Mouse (Mus musculus) cerebellum, postnatal 14 days (tissue): ENCODE measurements at regions not wholly inside any gene's neighbourhood (a gene's known extent, or its start where the extent isn't known, plus 50 kb on each side); places are given as distances from the start of the nearest gene placed in this dataset.

Experiments used
- DNase-seq, 2 experiments: peaks; one replicate each; pipeline ENCODE4 v3.0.0; 2021; ENCODE audit warnings: mixed read lengths in 2 of 2

DNA sequence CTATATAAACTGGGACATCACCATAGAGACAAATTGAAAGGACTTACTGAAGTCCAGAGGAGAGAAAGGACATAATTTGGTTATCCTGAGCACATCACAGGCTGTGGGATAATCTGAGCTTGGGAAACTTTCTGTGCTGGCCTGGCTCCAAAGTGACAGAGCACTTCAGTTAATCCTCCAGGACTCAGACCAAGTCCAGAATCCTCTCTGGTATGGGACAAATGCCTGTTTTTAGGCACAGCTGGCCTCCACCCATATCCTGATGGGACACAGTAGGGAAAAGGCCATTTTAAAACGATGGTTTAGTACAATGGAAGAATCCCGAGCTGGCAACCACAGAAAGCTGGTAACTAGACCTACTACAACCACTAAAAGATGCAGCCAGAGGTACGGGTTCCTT is 151.3 kb downstream of the Snx19 start:
- no peak for DNase-seq

GRCm38 (mm10) chr9:30577243-30577642 is 150.3 kb downstream of the Snx19 start:
- no peak for DNase-seq

DNA sequence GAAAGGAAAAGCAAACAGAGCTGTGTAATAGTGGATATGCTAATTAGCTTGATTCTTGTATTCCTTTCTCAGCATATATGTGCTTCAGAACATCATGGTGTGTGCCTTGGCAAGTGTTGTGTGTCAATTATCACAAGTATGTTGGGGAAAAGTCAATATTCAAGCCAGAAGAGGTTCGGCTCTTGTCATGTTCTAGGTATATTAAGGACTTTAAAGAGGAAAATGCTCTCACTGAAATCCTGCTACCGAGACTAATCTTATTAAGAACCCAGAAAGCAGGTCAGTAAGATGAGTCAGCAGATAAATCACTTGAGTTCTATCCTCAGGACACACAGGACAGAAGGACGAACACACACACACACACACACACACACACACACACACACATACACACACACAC is 148.6 kb downstream of the Snx19 start:
- DNase-seq = no peak

DNA sequence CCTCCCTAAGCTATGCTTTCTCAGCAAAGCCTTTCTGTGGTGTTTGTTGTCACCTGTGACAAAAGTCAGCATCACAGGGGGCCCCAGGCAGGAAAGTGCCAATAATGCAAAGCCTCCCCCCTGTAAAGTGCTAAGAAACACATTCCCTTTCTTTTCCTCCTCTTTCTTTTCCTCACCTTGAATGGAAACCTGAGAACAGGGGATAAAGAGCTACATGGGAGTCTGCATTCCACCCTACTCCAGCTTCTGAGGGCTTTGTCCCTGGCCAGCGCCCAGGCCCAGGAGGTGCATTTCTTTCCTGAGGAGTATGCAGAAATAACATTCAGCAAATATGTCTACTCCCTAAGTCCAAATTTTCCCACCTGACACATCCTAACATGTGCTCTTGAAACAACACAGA is 146.4 kb downstream of the Snx19 start:
- no peak for DNase-seq

DNA sequence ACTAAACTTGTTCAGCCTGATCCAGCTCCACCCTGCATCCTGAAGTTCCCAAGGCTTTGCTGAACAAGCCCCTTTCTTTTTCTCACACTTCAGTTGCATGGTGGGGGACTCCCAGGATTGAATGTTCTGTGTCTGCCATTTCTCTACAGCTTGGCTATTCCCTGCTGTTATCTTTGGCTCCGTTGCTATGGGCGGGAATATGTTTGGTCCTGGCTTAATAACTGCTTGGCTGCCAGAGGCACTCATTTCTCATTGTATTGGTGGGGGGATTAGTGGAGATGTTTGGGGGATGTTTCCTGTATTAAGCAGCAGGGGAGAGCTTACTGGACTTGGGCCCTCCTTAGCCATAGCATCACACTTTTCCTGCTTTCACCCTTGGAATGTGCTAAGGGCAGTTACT is 144.1 kb downstream of the Snx19 start:
- DNase-seq = peak; percentile 6 to 28

DNA sequence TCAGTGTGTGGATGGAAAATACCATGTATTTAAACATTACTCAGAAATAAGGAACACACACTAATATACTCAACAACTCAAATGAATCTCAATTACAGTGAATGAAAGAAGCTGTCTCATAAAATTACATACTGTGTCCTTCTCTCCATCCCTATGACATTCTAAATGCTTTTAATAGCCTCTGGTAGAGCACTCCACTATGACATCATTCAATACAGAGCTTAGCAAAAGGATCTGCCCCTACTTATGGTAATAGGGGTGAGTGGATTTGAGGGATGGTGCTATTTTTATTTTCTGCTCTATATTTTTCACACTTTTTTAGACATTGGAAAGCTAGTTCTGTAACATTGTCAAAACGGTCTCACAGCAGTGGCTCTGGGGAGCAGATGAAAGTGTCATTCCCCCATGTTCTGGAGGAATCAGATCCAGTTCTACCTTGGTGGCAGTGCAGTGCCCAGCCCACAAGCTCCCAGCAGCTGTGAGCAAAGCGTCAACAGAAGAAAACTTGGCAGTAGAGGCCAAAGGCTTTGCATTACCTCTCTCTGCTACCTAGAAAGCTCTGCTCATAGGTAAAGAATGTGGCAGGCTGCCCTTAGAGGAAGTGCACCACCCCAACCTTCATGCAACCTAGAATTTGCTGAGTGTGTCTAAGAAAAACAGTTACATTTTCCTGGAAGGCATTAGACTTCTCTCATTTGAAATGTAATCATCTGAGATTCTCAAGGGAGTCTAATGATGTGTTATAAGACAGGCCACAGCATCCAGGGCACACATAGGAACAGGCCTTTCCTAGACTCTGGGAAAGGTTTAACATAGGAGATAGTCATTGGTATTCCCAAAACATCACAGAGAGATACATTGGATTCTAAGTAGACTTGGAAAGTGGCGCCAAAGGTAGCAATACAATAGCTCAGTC is 138.1 kb downstream of the Snx19 start:
- DNase-seq = no peak

GRCm38 (mm10) chr9:30563399-30563798 is 136.5 kb downstream of the Snx19 start:
- DNase-seq = peak in 1 of 2 experiments; percentile 4

DNA sequence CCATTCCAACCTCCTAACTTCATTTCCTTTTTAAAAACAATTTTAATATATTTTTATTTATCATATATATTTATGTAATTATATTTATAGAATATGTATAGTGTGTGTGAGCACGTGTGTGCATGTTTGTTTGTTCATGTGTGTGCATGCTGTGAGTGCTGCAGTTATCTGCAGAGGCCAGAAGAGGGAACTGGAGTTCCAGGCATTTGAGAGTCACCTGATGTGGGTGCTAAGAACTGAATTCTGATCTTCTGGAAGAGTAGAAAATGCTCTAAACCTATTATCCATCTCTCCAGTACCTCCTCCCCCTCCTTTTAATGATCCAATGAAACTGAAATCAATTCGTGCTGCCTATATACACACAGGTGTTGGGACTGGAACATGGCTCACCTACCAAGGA is 128.0 kb downstream of the Snx19 start:
- DNase-seq = no peak

- no peak for DNase-seq
These were observed 125.8 kb downstream of the Snx19 start for GRCm38 (mm10) chr9:30552721-30553120.

GRCm38 (mm10) chr9:30549892-30550515 is 123.1 kb downstream of the Snx19 start:
- no peak for DNase-seq

- DNase-seq = no peak
These were observed 113.0 kb downstream of the Snx19 start for GRCm38 (mm10) chr9:30539858-30540257.

- DNase-seq = no peak
These were observed 109.7 kb downstream of the Snx19 start for GRCm38 (mm10) chr9:30536508-30537100.

- DNase-seq = no peak
These were observed 108.1 kb downstream of the Snx19 start for GRCm38 (mm10) chr9:30534961-30535360.

DNA sequence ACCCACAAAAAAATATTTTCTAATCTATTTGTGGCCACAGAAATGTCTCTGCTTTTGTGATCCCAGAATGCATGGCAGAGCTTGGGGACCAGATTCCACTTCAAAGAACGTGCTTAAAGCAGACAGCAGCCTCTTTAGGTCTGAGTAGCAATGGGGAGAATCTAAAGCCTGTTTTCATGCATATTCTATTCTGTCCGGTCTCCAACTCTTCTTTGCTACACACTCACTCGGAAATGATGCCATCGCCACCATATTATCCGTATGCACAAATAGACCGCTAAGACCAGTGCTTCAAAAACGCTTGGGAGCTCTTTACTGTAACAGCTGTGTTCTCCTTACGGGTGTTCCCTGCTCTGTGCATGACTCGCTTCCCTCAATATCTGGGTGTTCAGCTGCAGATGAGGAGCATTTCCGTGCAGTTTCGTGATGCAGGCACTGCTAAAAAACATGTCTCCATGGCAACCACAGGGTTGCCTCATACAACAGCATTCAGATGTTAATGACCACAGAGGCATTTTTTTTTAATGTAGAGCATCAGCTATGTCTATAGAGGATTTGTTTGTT is 107.0 kb downstream of the Snx19 start:
- DNase-seq = no peak

DNA sequence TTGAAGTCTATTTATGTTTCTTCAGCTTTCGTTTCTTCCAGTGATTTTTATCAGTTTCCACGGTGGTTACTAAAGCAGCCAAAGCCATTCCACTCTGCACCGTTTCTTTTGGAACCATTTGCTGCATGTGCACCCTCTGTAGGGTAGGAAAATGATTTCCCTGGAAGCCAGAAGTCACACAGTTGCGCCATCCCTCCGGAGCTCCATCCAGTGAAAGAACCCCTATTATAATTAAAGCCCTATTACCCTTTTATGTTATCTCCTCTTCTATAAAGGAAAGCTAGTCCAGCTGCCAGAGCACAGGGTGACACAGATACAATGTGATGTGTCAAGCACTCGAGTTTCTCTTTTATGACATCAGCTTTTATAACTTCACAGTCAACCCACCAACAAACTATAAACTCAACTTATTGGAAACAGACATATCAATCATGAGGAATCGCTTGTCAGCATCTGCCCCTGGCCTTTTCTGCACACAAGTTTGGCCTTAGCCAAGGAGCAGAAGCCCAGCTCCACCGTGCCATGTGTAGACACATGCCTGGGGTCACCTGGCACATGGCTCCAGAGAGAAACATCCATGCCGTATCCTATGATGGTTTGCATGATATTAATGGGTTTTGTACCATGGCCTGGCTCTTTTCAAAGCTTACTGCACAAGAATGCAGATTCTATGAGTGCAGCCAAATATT is 106.3 kb downstream of the Snx19 start:
- DNase-seq = no peak

GRCm38 (mm10) chr9:30525086-30525485 is 98.2 kb downstream of the Snx19 start:
- no peak for DNase-seq

DNA sequence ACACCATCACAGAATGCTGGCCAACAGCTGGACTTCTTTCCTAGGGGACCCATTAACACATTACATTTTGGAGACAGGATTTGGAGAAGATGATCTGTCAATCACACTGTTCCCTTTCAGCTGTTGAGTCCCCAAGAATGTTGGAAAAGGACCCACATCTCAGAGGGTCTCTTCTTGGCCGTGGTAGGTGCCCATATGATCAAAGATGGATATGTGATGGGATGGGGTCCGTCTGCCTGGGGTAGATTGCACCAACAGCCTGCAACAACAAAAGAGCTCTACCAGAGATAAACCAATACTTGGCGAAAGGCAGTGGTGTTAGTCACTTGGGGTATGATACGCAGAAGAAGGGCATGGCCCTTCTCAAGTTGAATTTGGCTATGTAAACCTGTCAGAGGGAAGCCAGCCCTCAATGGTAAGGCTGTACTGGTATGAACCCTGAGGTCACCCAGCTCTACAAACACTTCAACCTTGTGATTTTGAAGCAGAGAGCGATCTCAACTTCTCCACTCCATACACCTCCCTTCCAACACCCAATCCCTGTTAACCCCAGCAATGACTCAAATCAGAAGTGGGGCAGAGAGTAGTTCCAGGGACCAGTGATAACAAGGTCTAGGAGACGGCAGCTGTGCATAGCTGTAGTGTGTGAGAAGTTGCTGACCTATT is 97.6 kb downstream of the Snx19 start:
- DNase-seq = no peak

DNA sequence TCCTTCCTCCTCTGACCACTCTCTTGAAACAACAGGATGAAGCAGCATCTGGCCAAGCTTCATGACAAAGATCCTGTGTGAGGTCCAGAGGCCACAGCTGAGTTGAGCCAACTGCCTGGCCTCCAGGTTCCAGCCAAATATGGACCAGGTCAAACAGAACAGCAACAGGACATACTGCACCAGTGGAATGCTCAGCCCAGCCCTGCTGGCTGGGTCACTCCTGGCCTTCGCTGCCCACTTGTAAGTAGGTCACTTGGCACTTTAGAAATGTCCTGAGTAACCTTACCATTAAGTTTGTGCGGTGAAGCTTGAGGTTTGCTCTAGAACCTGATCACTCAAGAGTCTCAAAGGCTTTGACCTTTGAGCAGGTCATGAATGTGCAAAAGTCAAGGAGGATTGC is 96.9 kb downstream of the Snx19 start:
- DNase-seq = no peak

DNA sequence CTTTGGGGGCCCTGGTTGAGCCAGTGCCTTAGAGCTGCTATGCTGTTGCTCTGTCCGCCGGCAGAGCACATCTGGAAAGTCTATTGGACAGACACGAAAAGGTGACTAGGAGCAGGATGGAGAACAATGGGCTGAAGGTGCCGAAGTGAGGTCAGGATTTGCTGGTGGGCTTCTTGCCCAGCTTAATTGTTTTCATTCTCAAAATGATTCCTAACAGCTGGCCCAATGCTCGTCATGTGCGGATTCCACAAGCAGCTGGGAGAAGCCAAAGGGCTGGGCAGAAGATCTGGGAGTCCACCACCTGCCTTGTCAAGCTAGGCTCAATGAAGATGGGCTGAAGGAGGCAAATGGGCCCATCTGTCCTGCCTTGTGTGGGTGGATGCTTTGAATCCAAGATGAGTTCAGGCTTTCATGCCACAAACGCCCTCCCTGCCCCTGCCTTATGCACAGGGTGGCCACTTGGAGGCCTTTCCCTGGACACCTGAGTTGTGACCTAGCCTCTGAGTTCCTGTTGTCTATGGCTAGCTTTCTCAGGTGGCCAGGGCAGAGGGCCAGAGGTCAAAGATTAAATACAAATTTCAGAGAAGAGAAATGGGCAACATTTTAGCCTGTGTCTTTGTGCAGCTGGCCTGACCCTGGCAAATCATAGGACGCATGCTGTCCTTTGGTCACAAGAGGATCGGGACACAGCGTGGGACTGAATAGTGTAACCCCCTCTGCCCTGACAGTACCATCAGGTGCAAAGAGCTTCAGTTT is 95.9 kb downstream of the Snx19 start:
- no peak for DNase-seq

DNA sequence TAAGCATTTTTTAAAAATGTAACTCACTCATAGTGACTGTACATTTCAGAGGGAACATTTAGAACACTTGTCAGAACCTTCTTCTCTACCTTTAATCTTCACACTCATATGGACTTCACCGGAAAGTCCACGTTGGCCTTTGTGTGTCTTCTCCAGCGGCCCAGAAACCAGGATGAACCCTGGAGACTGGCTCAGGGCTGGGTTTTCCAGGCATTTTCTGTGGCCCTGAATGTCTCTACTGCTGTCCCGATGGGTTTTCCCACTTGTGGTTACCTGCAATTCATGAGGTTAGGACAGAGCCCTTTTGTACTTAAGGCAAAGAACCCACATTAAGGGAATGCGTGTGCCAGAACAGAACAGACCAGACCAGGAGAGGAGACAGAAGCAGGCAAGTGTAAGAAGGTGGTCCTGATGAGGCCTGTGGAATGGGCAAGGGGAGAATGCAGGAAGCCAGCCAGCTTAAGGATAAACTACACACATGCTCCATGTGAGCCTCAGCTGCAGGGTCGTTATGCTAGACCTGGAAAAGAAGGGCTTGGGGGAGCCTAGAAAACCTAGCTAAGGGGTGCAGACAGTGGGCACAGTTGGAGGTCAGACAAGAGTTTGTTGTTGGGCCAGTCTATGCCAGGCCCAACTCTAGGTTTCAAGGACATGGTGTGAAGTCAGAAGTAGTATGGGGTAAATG is 94.8 kb downstream of the Snx19 start:
- no peak for DNase-seq

- peak; percentile 31 to 38 for DNase-seq
These were observed 94.0 kb downstream of the Snx19 start for GRCm38 (mm10) chr9:30520853-30521439.
